Mouse (Mus musculus): ENCODE data around the gene Il4i1. TPM values are rescaled to one million over a fixed set of nuclear protein-coding genes. Genes with fewer than 3 reads are reported as not detected.

Il4i1 gene
- total and polyA plus RNA-seq, 3 experiments: 0.61 to 1.5 (median 0.70) TPM

DNA sequence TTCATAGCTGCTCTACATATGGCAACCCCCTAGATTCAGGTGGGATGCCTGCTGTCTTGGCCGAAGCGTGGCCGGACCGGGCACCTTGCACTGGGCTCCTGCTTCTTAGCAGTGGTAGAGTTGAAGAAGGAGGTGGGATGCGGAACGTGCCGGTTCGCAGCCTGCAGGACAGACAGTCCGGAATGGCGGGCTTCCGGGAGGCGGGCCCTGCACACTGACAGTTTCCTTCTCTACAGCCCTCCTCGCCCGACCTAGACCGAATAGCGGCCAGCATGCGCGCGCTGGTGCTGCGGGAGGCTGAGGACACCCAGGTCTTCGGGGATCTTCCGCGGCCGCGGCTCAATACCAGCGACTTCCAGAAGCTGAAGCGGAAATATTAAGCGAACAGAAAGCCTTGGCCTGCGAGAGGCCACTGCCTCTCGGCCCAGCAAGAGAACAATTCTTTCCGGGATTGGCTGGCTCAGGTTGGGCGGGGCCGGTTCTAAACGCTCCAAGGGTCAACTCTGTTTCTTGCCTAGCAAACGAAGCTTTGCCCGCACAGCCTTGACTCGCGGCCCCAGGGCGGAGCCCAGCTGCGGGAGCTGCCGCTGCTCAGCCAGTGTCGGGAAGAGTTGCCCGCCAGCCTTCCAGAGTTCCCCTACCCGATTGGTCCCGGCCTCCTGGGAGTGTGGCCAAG is 38.3 kb downstream of the Il4i1 start:
- Histone ChIP-seq H3K36me3 (ENCODE audit: control insufficient read depth, insufficient read depth, low read length) (no peaks in the 10 kb centered on the region), H3K27ac (peak overlapping the region; percentile 98), H3K79me2 (replicated peaks; ENCODE audit: control insufficient read depth, insufficient read depth, low read length) (peaks cover 3% of the 10 kb centered on the region), H3K9ac (ENCODE audit: low read depth, low read length) (peak overlapping the region; percentile 86), H3K4me1 (ENCODE audit: control insufficient read depth, insufficient read depth, low read length) (peaks cover 8% of the 10 kb centered on the region), H3K27me3 (ENCODE audit: control insufficient read depth, insufficient read depth, low read length) (no peaks in the 10 kb centered on the region), H3K4me3 (peak overlapping the region; percentile 59)
- DNase-seq: peak; percentile 91 to 93
- TF ChIP-seq POLR2A (IDR thresholded peaks at IDR 0.05; ENCODE audit: insufficient read depth, low read depth, low read length): peak; percentile 76
- 0 out of 2 replicates have a peak, but pooled peaks have one; percentile 10 for TF ChIP-seq EP300 (IDR thresholded peaks at IDR 0.05; ENCODE audit: insufficient read depth, low read depth, low read length)
- no peak for TF ChIP-seq CTCF (IDR thresholded peaks at IDR 0.05)
- WGBS: under 1% methylated on average over 45 of the region's 45 CpGs
- intact Hi-C loops (cut with DNase I): loop anchor here (2.0 to 5.0 kb wide), 2 partner anchors 14 to 43 kb away; partner anchors contain the start of genes Fuz and Ptov1

DNA sequence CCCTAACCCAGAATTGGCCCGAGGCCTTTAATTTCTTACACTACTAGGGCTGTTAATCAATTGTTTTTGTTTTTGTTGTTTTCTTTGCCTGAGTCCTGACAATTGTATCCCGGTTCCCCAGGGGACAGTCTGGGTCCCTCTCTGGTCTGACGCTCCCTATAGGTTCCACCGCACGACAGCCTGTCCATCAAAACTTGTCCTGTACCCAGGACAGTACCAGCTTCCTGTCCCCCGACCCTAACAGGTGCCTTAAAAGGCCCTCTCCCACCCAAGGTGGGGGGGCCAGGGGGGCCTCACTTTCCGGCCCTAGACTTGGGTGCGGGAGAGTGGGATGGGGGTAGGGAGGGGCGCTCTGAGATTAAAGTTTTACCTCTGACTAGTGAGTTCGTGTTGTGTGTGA is 38.8 kb downstream of the Il4i1 start:
- Histone ChIP-seq H3K36me3 (ENCODE audit: control insufficient read depth, insufficient read depth, low read length) (no peaks in the 10 kb centered on the region), H3K9ac (ENCODE audit: low read depth, low read length) (peak overlapping the region; percentile 86), H3K79me2 (replicated peaks; ENCODE audit: control insufficient read depth, insufficient read depth, low read length) (peaks cover 3% of the 10 kb centered on the region), H3K4me3 (peak overlapping the region; percentile 59), H3K27me3 (ENCODE audit: control insufficient read depth, insufficient read depth, low read length) (no peaks in the 10 kb centered on the region), H3K4me1 (ENCODE audit: control insufficient read depth, insufficient read depth, low read length) (peaks cover 8% of the 10 kb centered on the region), H3K27ac (peak overlapping the region; percentile 98)
- TF ChIP-seq POLR2A (IDR thresholded peaks at IDR 0.05; ENCODE audit: insufficient read depth, low read depth, low read length) (no peak), CTCF (IDR thresholded peaks at IDR 0.05) (peak; percentile 51)
- intact Hi-C loops (cut with DNase I): loop anchor here (2.0 to 5.0 kb wide), 2 partner anchors 14 to 42 kb away; partner anchors contain the start of genes Fuz and Ptov1
- DNase-seq: no peak
- WGBS: 23% methylated on average over 10 of the region's 10 CpGs

DNA sequence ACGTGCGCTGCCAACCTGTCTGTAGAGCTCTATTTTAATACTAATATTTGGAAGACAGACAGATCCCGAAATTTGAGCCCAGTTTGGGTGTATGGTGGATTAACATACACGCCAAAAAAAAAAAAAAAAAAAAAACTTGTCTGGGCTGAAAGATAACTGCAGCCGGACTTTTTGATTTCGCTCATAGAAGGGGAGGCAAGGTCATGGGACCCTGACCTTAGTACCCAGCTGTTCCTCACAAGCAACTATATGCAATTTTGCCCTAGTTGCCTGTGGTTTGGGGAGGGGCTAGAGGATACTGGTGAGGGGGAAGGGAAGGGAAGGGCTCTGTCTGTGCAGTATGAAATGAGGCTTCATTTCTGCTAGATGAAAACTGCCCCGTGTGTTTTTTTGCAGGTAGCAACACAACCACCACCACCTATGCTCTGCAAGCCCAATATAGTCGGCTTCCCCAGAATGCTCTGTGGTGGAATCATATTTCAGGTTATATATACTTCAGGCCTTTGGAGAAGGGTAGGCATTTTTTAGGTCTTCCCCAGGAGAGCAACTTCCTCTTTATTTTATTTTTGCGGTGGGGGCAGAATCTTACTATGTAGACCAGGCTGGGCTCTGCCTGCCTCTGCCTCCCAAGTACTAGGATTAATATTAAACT is 40.2 kb downstream of the Il4i1 start:
- intact Hi-C loops (cut with DNase I): loop anchor here (5.0 kb wide), 1 partner anchor 41 kb away; the partner anchor contains the start of gene Fuz
- DNase-seq: no peak
- Histone ChIP-seq H3K9ac (ENCODE audit: low read depth, low read length) (no peak overlapping the region), H3K27ac (peak overlapping the region; percentile 91), H3K79me2 (replicated peaks; ENCODE audit: control insufficient read depth, insufficient read depth, low read length) (peaks cover 3% of the 10 kb centered on the region), H3K27me3 (ENCODE audit: control insufficient read depth, insufficient read depth, low read length) (no peaks in the 10 kb centered on the region), H3K36me3 (ENCODE audit: control insufficient read depth, insufficient read depth, low read length) (no peaks in the 10 kb centered on the region), H3K4me3 (peak overlapping the region; percentile 83), H3K4me1 (ENCODE audit: control insufficient read depth, insufficient read depth, low read length) (peaks cover 6% of the 10 kb centered on the region)
- WGBS: 54% methylated on average over 9 of the region's 9 CpGs
- TF ChIP-seq POLR2A (IDR thresholded peaks at IDR 0.05; ENCODE audit: insufficient read depth, low read depth, low read length) (no peak), EP300 (IDR thresholded peaks at IDR 0.05; ENCODE audit: insufficient read depth, low read depth, low read length) (no peak), CTCF (IDR thresholded peaks at IDR 0.05) (no peak)

DNA sequence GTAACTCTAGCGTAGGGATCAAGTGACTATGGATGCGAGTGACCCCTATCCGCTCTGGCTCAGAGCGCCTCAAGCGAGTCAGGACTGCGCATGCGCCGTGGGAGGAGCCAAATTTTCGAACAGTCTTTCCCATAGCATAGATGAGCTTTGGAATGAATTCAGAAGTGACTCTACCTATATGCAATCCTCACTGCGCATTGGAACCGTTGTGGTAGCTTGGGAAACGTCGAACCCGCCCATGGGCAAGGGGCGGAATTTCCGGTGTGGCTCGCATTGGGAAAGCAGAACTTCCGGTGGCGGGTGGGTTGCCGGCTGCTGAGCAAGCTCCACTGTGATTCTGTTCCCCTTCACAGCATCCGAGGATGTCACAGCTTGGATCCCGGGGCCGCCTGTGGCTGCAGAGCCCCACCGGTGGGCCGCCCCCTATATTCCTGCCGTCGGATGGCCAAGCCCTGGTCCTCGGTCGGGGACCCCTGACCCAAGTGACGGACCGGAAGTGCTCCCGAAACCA is 40.9 kb downstream of the Il4i1 start, which contains the start of gene Pnkp:
TSS of gene Pnkp (plus strand) at position 98 of the 511 bp plus-strand sequence.
- Histone ChIP-seq H3K4me1 (ENCODE audit: control insufficient read depth, insufficient read depth, low read length) (peaks cover 6% of the 10 kb centered on the region), H3K4me3 (peak within 1 kb of the TSS; percentile 83), H3K27me3 (ENCODE audit: control insufficient read depth, insufficient read depth, low read length) (no peaks in the 10 kb centered on the region), H3K36me3 (ENCODE audit: control insufficient read depth, insufficient read depth, low read length) (no peaks in the 10 kb centered on the region), H3K9ac (ENCODE audit: low read depth, low read length) (peak within 1 kb of the TSS; percentile 84), H3K79me2 (replicated peaks; ENCODE audit: control insufficient read depth, insufficient read depth, low read length) (peaks cover 3% of the 10 kb centered on the region), H3K27ac (peak within 1 kb of the TSS; percentile 91)
- TF ChIP-seq CTCF (IDR thresholded peaks at IDR 0.05): no peak
- peak; percentile 88 for TF ChIP-seq POLR2A (IDR thresholded peaks at IDR 0.05; ENCODE audit: insufficient read depth, low read depth, low read length)
- TF ChIP-seq EP300 (IDR thresholded peaks at IDR 0.05; ENCODE audit: insufficient read depth, low read depth, low read length): 0 out of 2 replicates have a peak, but pooled peaks have one; percentile 26
- under 1% methylated on average over 32 of the region's 32 CpGs for WGBS
- DNase-seq: peak; percentile 89 to 90
- intact Hi-C loops (cut with DNase I): loop anchor here (5.0 kb wide), 1 partner anchor 40 kb away; the partner anchor contains the start of gene Fuz

DNA sequence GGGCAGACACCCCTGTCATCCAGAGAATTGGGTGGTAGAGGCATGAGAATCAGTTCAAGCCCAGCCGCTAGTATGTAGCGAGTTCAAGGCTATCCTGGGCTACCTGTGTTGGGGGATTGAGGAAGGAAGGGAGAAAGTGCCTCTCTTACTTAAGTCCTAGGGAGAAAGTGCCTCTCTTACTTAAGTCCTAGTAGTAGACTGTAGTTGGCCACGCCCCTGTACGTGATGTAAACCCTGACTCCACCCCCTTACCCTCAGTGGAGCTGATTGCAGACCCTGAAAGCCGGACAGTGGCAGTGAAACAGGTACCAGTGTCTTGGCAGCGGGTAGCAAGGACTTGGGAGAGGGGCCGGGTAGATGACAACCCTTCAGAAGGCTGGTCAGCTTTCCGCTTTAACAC is 41.7 kb downstream of the Il4i1 start:
- H3K79me2 ChIP-seq (replicated peaks; ENCODE audit: control insufficient read depth, insufficient read depth, low read length): no peaks in the 10 kb centered on the region
- 0 out of 2 replicates have a peak overlapping the region, but pooled peaks have one; percentile 12 for H3K9ac ChIP-seq (ENCODE audit: low read depth, low read length)
- H3K27me3 ChIP-seq (ENCODE audit: control insufficient read depth, insufficient read depth, low read length): no peaks in the 10 kb centered on the region
- peaks cover 6% of the 10 kb centered on the region for H3K4me1 ChIP-seq (ENCODE audit: control insufficient read depth, insufficient read depth, low read length)
- H3K4me3 ChIP-seq: peak overlapping the region; percentile 83
- intact Hi-C loops (cut with DNase I): loop anchor here (5.0 kb wide), 1 partner anchor 39 kb away; the partner anchor contains the start of gene Fuz
- H3K27ac ChIP-seq: peak overlapping the region; percentile 91
- H3K36me3 ChIP-seq (ENCODE audit: control insufficient read depth, insufficient read depth, low read length): no peaks in the 10 kb centered on the region
- 25% methylated on average over 8 of the region's 8 CpGs for WGBS
- no peak for TF ChIP-seq CTCF (IDR thresholded peaks at IDR 0.05)
- no peak for TF ChIP-seq EP300 (IDR thresholded peaks at IDR 0.05; ENCODE audit: insufficient read depth, low read depth, low read length)
- TF ChIP-seq POLR2A (IDR thresholded peaks at IDR 0.05; ENCODE audit: insufficient read depth, low read depth, low read length): 0 out of 2 replicates have a peak, but pooled peaks have one; percentile 18
- no peak for DNase-seq
